Mouse (Mus musculus): ENCODE results near the gene Phkb. TPM values are rescaled to one million over a fixed set of nuclear protein-coding genes. Genes with fewer than 3 reads are reported as not detected.

Phkb gene
- total RNA-seq, 2 experiments from 2014 or later, result 54.9 to 56.1 TPM

- no peak for DNase-seq
- intact Hi-C loops (cut with DNase I), result no loop called here
Measured at GRCm38 (mm10) chr8:86079433-86079832, 238.7 kb downstream of the Phkb start.

DNA sequence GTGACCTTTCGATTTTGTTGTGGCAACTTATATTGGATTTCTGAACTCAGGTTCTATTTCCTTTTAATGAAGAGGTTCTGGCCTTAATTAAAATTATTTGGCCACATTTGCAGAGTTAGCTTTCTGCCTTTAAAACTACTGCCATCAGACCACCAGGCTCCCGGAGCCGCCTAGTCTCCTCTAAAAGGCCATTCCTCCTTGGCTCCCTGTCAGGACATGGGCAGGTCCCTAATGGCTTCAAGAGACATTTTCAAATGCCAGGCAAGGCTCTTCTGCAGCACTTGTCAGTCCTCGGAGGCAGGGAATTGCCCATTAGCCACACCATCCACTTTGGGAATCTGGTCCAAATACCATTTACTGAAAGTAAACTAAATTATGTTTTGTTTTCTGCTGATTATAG lies 242.6 kb downstream of the Phkb start:
- intact Hi-C loops (cut with DNase I), result no loop called here
- DNase-seq, result peak; percentile 7 to 33

DNA sequence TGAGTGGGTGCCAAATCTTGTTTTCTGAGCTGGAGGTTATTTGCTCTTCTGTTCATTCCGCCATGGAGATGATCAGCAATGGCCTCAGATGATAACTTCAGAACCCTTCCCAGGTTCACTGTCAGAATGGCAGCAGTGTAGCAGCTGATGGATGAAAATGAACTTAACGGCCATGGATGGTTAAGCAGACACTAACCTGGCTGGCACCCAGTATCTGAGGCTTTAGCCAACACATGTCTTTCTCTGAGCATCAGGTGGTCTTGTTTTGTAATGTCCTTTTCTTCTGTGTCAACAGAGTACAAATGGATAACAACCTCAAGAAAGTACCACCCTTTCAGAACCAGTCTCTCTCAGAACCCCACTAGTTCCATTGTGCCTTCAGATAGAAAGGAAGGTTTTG lies 246.0 kb downstream of the Phkb start:
- no peak for DNase-seq
- intact Hi-C loops (cut with DNase I), result no loop called here

GRCm38 (mm10) chr8:86087468-86087867 lies 246.7 kb downstream of the Phkb start:
- intact Hi-C loops (cut with DNase I), result no loop called here
- DNase-seq, result no peak

GRCm38 (mm10) chr8:86090666-86091065 lies 249.9 kb downstream of the Phkb start:
- intact Hi-C loops (cut with DNase I), result no loop called here
- DNase-seq, result no peak

Other genes starting within 250 kb of the Phkb start
- gene Neto2, start 140.0 kb upstream of the Phkb start, total RNA-seq (2021), result 1 to 10 TPM; 2.4 to 3.0 TPM
- gene Itfg1, start within 50 bp of the Phkb start, total RNA-seq (2021), result 10 to 100 TPM; 47.2 to 50.1 TPM